In the genomic region with DNA sequence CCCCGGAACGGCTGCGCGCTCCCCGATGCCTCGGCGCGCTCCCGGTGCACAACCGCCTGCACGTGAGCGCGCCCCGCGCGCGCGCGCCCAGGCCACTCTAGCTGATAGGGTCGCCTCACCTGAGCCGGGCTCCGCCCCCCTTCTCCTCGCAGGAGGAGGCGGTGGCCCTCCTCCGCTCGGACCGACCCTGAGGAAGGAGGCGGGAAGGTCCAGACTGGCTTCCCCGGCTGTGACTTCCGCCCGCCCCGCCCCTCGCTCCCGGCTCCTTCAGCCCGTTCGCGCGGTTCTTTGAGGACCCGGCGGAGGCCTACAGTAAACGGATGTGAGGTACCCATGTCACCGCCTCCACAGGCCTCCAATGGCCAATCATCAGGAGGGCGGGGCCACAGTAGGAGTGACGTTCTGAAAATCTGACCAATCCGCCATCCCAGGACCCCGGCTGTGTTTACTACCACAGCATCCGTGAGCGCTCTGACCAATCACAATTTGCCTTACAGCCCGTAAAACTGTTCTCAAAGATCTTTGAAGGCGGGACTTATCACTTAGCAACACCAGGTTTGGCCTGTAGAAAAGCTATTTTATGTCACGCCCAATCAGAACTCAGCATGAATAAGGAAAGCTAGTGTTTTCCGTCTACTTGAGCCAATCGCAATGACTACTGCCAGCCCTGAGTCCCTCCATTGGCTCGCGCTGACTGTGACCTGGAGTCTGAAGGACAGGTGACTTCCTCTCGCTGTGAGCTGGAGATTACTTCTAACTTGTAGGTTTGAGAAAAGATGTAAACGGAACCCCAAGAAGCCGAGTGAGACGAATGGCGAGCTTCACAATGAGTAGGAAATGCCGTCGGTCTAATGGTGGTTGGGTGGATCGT, we compare ENCODE assay signal across 8 mouse cellular contexts. TPM values are rescaled to one million over a fixed set of nuclear protein-coding genes. Genes with fewer than 3 reads are reported as not detected.
A peak's percentile ranks its signal among the peaks of the same experiment; 100 is the strongest.
DNase-seq lines count a peak whose midpoint lies in the region; ATAC-seq lines count a peak whose summit lies in the region.

TSS of gene Zbtb5 (minus strand) at position 308 of the 871 bp plus-strand sequence.

- peak within 1 kb of the TSS; percentile 94 for H3K27ac ChIP-seq in intestine, embryonic 14.5 days (ENCODE audit: low read depth)

- peak within 1 kb of the TSS; percentile 89 for H3K4me2 ChIP-seq in intestine, embryonic 14.5 days (ENCODE audit: low read length)

- peak; percentile 91 for DNase-seq in adrenal gland, adult 18-20 months (ENCODE audit: low spot score in 2 of 2)
- peak; percentile 100 for DNase-seq in embryo, embryonic 11 days
- peak; percentile 100 for DNase-seq in gastrocnemius, postnatal 25 days
- DNase-seq in intestine, embryonic 14.5 days (ENCODE audit: low spot score): peak; percentile 95
- DNase-seq in left cerebral cortex, postnatal 14 days (ENCODE audit: low spot score in 2 of 2): peak; percentile 100
- DNase-seq in mesoderm, embryonic 11.5 days (ENCODE audit: low read depth, low spot score): peak; percentile 100
- DNase-seq in right cerebral cortex, postnatal 36 days (ENCODE audit: low spot score in 2 of 2): peak; percentile 100
- peak; percentile 100 for DNase-seq in yolk sac, embryonic 10.5 days (ENCODE audit: low spot score)

- peak within 1 kb of the TSS; percentile 79 for H3K9ac ChIP-seq in intestine, embryonic 14.5 days (ENCODE audit: low read length)

- ATAC-seq in intestine, embryonic 14.5 days (replicated peaks; ENCODE audit: low FRiP score, low TSS enrichment, low read depth): peak; percentile 99

- no peaks in the 10 kb centered on the region for H3K36me3 ChIP-seq in intestine, embryonic 14.5 days (ENCODE audit: control insufficient read depth, insufficient read depth, low read length)

- H3K4me1 ChIP-seq in intestine, embryonic 14.5 days (replicated peaks; ENCODE audit: control insufficient read depth, insufficient read depth, low read length): peaks cover 21% of the 10 kb centered on the region

- intact Hi-C loops in left cerebral cortex, postnatal 14 days (cut with DNase I): loop anchor here (5.0 kb wide), 1 partner anchor 40 kb away; no protein-coding TSS in a partner anchor

- H3K27me3 ChIP-seq in intestine, embryonic 14.5 days (replicated peaks; ENCODE audit: control insufficient read depth, insufficient read depth, low read length): no peaks in the 10 kb centered on the region

- WGBS in intestine, embryonic 14.5 days: under 1% methylated on average over 55 of the region's 63 CpGs

- no peaks in the 10 kb centered on the region for H3K9me3 ChIP-seq in intestine, embryonic 14.5 days (ENCODE audit: control insufficient read depth, low read length)

- peak within 1 kb of the TSS; percentile 73 for H3K4me3 ChIP-seq in intestine, embryonic 14.5 days (ENCODE audit: low read depth, low read length)

RNA-seq across cellular contexts. Expression of gene Zbtb5, which starts in this region (rescaled TPM):
- total RNA-seq in adrenal gland, adult 18-20 months (2021): 1 to 10 TPM; 9.7 to 10.0 TPM
- 1 to 10 TPM; 2.8 to 3.4 TPM for total RNA-seq in gastrocnemius, postnatal 25 days (2021)
- polyA plus RNA-seq in intestine, embryonic 14.5 days (2014; fragmentation: Nextera tagmentation; extraction: Ambion mirVana): 21.4 and 23.7 TPM in 2 replicates
- 10 to 100 TPM; 10.9 to 12.3 TPM for total RNA-seq in left cerebral cortex, postnatal 14 days (2021)

Comparison
In these comparisons a context has a peak if more than half of its experiments do, and no peak if none do; other contexts are left out.
1. Peak in every context shown above with its lines: DNase-seq, ATAC-seq, H3K4me3 ChIP-seq and H3K27ac ChIP-seq.